Mouse (Mus musculus) kidney, embryonic 16.5 days (tissue): ENCODE results near the gene Pms2. TPM values are rescaled to one million over a fixed set of nuclear protein-coding genes. Genes with fewer than 3 reads are reported as not detected.

Experiments
- ATAC-seq: fragments of 200-750 bp; cut with Nextera tagmentation; 2 replicates; pipeline ENCODE4 v1.8.0; 2017; ENCODE audit warnings: moderate TSS enrichment; ENCODE audit not compliant: low FRiP score, low TSS enrichment
- H3K27ac ChIP-seq: fragments of 300-500 bp; sonication (generic); 2 replicates; pipeline ENCODE4 v1.5.1; 2014; ENCODE audit warnings: low read length
- H3K27me3 ChIP-seq: fragments of 300-500 bp; sonication (generic); 2 replicates; pipeline ENCODE4 v1.6.1; 2014; ENCODE audit warnings: low read length, control low read depth, mixed read lengths; ENCODE audit not compliant: insufficient read depth
- H3K36me3 ChIP-seq: fragments of 300-500 bp; sonication (generic); 2 replicates; pipeline ENCODE4 v1.6.1; 2014; ENCODE audit warnings: low read length, control low read depth, mixed read lengths; ENCODE audit not compliant: insufficient read depth
- H3K4me1 ChIP-seq: fragments of 300-500 bp; sonication (generic); 2 replicates; pipeline ENCODE4 v1.6.1; 2014; ENCODE audit warnings: low read length, control low read depth, mixed read lengths; ENCODE audit not compliant: insufficient read depth
- H3K4me2 ChIP-seq: fragments of 300-500 bp; sonication (generic); replicated peaks from 2 replicates; pipeline ENCODE4 v1.6.1; 2014; ENCODE audit warnings: low read depth, low read length
- H3K4me3 ChIP-seq: fragments of 300-500 bp; sonication (generic); 2 replicates; pipeline ENCODE4 v1.5.1; 2014; ENCODE audit warnings: mild to moderate bottlenecking, low read length
- H3K9ac ChIP-seq: fragments of 300-500 bp; sonication (generic); replicated peaks from 2 replicates; pipeline ENCODE4 v1.6.1; 2014; ENCODE audit warnings: low read length
- H3K9me3 ChIP-seq: fragments of 300-500 bp; sonication (generic); 2 replicates; pipeline ENCODE4 v1.6.1; 2016; ENCODE audit warnings: low read length, control low read depth
- WGBS: fragments of 180-500 bp; shearing (Covaris S2); extraction: QIAGEN DNeasy Blood & Tissue Kit; methylation state at CpG from one replicate; pipeline ENCODE4 v1.1.7; 2014; 5-methylcytosine and 5-hydroxymethylcytosine counted together
- polyA plus RNA-seq: library from polyadenylated mRNA; unstranded; fragments of >200 nt; fragmentation: Nextera tagmentation; extraction: Ambion mirVana; gene quantifications from 2 replicates; pipeline ENCODE4 v1.2.1, GENCODE M21; 2015

The Pms2 gene
- polyA plus RNA-seq, 1 experiment from 2014 or later, result 26.8 TPM

DNA sequence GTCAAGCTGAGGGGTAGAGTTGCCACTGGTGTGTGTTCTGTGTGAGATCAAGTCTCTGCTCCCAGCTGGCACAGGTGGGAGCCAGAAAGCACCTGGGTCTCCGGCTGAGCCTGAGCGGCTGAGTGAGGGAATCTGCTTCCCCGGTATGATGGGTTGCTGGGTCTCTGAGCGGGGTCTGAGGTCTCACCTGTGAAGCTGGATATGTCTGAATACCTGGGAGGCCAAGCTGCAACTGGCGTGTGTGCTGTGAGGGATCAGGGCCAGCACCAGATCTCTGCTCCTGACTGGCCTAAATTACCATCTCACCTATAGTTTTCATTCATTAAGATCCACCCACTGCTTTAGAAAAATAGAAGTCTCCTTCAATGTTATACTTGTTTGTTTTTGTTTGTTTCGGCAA is 47.3 kb downstream of the Pms2 start:
- WGBS, result 90% methylated on average over 6 of the region's 6 CpGs
- no peak for ATAC-seq
- Histone ChIP-seq H3K9me3 (no peaks in the 10 kb centered on the region), H3K4me2 (no peak overlapping the region), H3K4me1 (no peaks in the 10 kb centered on the region), H3K9ac (no peak overlapping the region), H3K27ac (no peak overlapping the region), H3K36me3 (no peaks in the 10 kb centered on the region), H3K4me3 (no peak overlapping the region), H3K27me3 (no peaks in the 10 kb centered on the region)

DNA sequence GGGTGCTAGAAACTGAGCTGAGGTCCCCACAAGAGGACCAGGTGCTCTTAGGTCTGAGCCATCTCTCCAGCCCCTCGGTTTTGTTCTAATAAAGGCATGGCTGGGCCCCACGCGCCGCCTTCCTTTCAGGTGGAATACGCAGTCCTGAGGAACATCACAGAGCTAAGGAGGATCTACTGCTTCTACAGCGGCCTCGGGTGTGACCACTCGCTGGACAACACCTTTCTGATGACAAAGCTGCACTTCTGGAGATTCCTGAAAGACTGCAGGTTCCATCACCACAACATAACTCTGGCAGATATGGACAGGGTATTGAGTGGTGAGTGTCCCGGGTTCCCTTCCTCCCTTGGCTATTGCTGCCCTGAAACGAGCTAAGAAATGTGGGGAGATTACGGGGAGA is 49.8 kb downstream of the Pms2 start:
- ATAC-seq, result no peak
- 88% methylated on average over 11 of the region's 11 CpGs for WGBS
- H3K27me3 ChIP-seq, result no peaks in the 10 kb centered on the region
- no peak overlapping the region for H3K27ac ChIP-seq
- no peaks in the 10 kb centered on the region for H3K9me3 ChIP-seq
- no peak overlapping the region for H3K4me2 ChIP-seq
- no peaks in the 10 kb centered on the region for H3K4me1 ChIP-seq
- no peak overlapping the region for H3K9ac ChIP-seq
- no peak overlapping the region for H3K4me3 ChIP-seq
- no peaks in the 10 kb centered on the region for H3K36me3 ChIP-seq

DNA sequence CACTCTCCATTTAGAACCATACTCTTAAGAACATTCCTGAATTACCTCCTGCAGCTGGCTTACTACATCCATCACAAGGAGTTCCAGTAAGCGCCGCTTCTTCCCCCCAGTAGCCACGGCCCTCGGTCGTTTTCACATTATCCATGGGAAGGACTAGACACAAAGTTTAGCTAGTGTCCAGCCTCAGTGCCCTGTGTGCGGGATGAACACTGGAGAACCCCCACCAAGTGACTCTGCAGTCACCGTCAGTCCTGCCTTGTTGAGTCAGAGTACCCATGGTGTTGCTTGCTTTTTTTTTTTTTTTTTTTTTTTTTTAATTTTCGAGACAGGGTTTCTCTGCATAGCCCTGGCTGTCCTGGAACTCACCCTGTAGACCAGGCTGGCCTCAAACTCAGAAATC is 51.4 kb downstream of the Pms2 start:
- Histone ChIP-seq H3K4me1 (no peaks in the 10 kb centered on the region), H3K4me2 (no peak overlapping the region), H3K4me3 (no peak overlapping the region), H3K9ac (no peak overlapping the region), H3K27ac (no peak overlapping the region), H3K9me3 (no peaks in the 10 kb centered on the region), H3K27me3 (no peaks in the 10 kb centered on the region), H3K36me3 (no peaks in the 10 kb centered on the region)
- WGBS, result 87% methylated on average over 8 of the region's 8 CpGs
- ATAC-seq, result no peak

DNA sequence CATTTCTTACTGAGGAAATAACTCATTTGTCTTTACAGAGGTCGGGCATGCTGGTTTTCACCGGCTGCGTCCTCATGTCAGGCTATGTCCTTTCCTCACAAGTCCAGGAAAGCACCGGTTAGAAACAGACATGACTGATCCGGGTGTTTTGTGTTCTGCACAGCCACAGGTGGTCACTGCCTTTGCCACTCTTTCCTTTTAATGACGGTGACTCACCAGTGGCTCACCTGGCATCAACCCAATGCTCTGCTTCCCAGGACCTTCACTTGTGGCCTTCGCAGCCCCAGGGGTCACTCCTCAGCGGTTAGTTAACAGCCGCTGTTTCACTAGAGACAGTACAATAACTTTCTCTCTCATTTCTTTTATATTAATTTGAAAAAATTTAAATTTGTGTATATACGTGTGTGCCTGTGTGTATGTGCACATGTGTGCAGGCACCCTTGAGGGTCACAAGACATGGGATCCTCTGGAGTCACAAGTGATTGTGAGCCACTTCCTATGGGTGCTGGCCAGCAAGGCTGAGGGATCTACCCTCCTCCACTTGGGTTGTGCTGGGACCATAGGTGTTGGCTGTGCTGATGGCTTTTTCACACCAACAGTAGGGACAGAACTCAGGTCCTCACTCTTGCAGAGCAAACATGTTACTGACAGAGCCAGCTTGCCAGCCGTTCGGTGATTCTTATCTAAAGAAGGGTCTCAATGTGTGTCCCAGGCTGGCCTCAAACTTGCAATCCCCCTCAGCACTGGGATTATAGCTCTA is 56.0 kb downstream of the Pms2 start:
- Histone ChIP-seq H3K4me1 (no peaks in the 10 kb centered on the region), H3K27me3 (no peaks in the 10 kb centered on the region), H3K4me2 (no peak overlapping the region), H3K9me3 (no peaks in the 10 kb centered on the region), H3K9ac (no peak overlapping the region), H3K36me3 (no peaks in the 10 kb centered on the region), H3K27ac (0 out of 2 replicates have a peak overlapping the region, but pooled peaks have one; percentile 24), H3K4me3 (no peak overlapping the region)
- ATAC-seq, result no peak
- 76% methylated on average over 12 of the region's 12 CpGs for WGBS

DNA sequence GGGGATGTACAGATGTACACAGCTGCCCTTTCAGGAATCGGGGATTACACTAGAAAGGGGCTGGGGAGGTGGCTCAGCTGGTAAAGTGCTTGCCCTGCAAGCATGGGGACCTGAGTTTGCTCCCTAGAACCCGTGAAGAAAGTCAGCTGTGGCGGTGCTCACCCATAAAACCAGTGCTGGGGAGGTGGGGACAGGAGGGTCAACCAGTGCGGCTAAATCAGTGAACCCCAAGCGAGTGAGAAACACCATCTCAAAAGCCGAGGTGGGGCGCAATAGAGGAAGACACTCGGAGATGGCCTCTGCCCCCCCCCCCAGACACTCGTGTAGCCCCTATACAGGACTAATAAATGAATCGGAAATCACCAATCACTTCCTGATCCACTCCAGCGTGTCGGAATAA is 56.9 kb downstream of the Pms2 start:
- H3K27ac ChIP-seq, result no peak overlapping the region
- 83% methylated on average over 12 of the region's 12 CpGs for WGBS
- H3K9me3 ChIP-seq, result no peaks in the 10 kb centered on the region
- H3K9ac ChIP-seq, result no peak overlapping the region
- H3K4me1 ChIP-seq, result no peaks in the 10 kb centered on the region
- no peak for ATAC-seq
- H3K4me2 ChIP-seq, result no peak overlapping the region
- H3K27me3 ChIP-seq, result no peaks in the 10 kb centered on the region
- no peak overlapping the region for H3K4me3 ChIP-seq
- no peaks in the 10 kb centered on the region for H3K36me3 ChIP-seq

DNA sequence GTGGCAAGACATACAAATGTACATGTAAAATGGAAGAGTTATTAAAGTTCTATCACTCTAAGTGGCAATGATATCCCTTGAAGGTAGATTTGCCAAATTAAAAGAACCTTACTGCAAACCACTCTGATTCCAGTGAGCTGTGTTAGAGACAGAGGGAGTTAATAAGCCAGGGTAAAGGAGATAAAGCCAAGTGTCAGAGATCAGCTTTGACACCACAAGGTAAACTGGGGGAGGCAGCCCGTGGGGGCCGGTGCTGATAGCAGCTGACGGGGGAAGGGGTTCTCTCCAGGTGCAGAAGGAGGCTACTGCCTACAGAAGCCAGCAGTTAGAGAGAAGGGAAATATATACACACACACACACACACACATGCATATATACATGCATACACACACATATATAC is 62.9 kb downstream of the Pms2 start:
- Histone ChIP-seq H3K27ac (no peak overlapping the region), H3K9ac (no peak overlapping the region), H3K4me2 (no peak overlapping the region), H3K4me3 (no peak overlapping the region), H3K36me3 (no peaks in the 10 kb centered on the region), H3K9me3 (no peaks in the 10 kb centered on the region), H3K27me3 (no peaks in the 10 kb centered on the region), H3K4me1 (no peaks in the 10 kb centered on the region)
- no peak for ATAC-seq
- WGBS, result 38% methylated on average over 3 of the region's 3 CpGs

DNA sequence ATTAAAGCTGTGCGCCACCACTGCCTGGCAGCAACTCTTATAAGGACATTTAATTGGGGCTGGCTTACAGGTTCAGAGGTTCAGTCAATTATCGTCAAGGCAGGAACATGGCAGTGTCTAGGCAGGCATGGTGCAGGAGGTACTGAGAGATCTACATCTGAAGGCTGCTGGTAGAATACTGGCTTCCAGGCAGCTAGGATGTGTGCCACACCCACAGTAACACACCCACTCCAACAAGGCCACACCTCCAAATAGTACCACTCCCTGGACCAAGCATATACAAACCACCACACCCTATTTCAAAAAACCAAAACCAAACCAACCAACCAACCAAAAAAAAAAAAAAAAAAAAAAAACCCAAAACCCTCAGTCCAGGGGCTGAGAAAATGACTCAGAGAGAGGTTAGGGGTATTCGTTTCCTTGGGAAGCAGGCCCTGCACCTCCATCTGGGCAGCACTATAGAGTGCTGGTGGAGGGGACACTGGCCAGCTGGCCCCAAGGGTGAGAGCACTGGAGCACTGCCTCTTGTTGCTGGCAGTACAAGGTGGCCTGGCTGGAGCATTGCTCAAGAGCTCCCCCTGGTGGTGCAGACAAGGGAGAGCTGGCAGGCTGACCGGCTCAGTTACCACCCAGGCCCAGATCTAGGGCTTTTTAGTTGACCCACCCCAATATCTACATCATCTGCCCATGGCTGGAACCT is 65.3 kb downstream of the Pms2 start:
- Histone ChIP-seq H3K36me3 (no peaks in the 10 kb centered on the region), H3K4me1 (no peaks in the 10 kb centered on the region), H3K27me3 (no peaks in the 10 kb centered on the region), H3K4me3 (no peak overlapping the region), H3K9ac (no peak overlapping the region), H3K9me3 (no peaks in the 10 kb centered on the region), H3K4me2 (no peak overlapping the region), H3K27ac (no peak overlapping the region)
- peak; percentile 85 for ATAC-seq
- 54% methylated on average over 4 of the region's 4 CpGs for WGBS

DNA sequence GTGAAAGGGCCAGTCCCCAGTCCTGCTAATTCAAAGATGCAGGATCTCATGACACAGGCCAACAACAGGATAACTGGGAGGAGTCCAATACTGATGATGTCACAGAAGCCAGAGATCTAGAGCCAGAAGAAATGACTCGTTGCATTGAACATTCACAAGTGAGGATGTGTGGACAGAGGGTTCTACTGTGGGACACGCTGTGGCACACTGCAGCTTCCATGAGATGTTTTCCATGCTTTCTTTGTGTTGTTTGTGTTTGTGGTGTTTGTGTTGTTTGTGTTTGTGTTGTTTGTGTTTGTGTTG is 65.8 kb downstream of the Pms2 start:
- no peak overlapping the region for H3K4me2 ChIP-seq
- ATAC-seq, result no peak; the same call in 1 of the 2 replicates
- no peaks in the 10 kb centered on the region for H3K36me3 ChIP-seq
- H3K27me3 ChIP-seq, result no peaks in the 10 kb centered on the region
- no peak overlapping the region for H3K9ac ChIP-seq
- 64% methylated on average over 2 of the region's 2 CpGs for whole genome bisulfite sequencing
- H3K4me3 ChIP-seq, result no peak overlapping the region
- no peak overlapping the region for H3K27ac ChIP-seq
- no peaks in the 10 kb centered on the region for H3K9me3 ChIP-seq
- H3K4me1 ChIP-seq, result no peaks in the 10 kb centered on the region

DNA sequence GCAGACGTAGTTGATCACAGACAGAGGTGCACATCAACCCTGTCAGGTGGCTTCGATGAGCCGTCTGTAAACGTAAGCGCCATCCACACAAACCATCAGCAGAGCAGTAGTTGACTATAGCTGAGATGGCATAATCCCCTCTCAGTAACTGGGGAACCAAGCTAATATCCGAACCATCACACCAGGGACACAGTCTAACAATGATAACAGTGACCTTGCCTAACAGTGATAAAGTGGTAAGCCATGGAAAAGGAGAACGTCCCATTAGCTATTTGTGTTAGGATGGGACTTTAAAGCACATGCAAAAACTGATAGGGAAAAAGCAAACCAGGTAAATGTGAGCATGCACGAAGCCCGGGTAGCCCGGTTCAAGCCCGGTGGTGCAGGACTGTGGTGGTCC is 66.5 kb downstream of the Pms2 start:
- H3K36me3 ChIP-seq, result no peaks in the 10 kb centered on the region
- H3K4me1 ChIP-seq, result no peaks in the 10 kb centered on the region
- no peaks in the 10 kb centered on the region for H3K27me3 ChIP-seq
- H3K4me3 ChIP-seq, result no peak overlapping the region
- H3K27ac ChIP-seq, result no peak overlapping the region
- H3K9ac ChIP-seq, result no peak overlapping the region
- H3K4me2 ChIP-seq, result no peak overlapping the region
- H3K9me3 ChIP-seq, result no peaks in the 10 kb centered on the region
- ATAC-seq, result no peak
- 91% methylated on average over 11 of the region's 11 CpGs for WGBS

DNA sequence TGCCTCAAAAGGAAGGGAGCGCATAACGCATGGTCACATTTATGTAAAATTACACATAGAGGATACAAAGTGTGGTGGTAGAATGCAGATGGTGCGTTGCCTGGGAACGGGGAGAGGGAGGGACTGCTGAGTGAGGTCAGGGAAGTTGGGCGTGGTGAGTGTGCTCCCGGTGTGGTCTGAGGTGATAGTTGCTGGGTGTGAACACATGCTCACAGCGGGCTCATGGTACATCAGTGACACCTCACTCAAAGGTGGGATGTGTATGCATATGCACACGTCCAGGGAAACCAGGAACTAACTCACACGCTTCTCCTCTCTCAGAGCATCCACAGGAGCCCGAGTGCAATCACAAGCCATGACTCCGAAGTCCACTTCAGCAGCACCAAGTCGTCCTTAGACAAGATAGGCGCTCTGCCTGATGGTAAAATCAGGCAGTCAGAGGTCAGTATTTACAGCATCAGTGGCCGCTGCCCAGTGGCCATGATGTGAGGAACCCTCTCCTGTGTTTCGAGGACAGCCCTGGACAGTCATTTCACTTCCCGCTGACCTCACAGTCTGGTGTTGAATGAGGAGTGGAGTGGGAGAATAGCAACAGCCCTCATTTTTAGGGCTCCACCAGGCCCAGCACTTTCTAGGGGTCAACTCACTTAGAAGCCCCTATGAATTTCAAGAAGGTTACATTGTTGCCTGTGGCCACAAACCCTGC is 67.1 kb downstream of the Pms2 start:
- Histone ChIP-seq H3K4me3 (no peak overlapping the region), H3K27me3 (no peaks in the 10 kb centered on the region), H3K4me1 (no peaks in the 10 kb centered on the region), H3K27ac (no peak overlapping the region), H3K9ac (no peak overlapping the region), H3K4me2 (no peak overlapping the region), H3K36me3 (no peaks in the 10 kb centered on the region), H3K9me3 (no peaks in the 10 kb centered on the region)
- no peak for ATAC-seq
- WGBS, result 74% methylated on average over 16 of the region's 16 CpGs
